Mouse (Mus musculus): ENCODE results near the gene Ints2. TPM values are rescaled to one million over a fixed set of nuclear protein-coding genes. Genes with fewer than 3 reads are reported as not detected.
A peak's percentile ranks its signal among the peaks of the same experiment; 100 is the strongest.
"Not testable (repeated sequence)": the region's sequence is repeated elsewhere in the genome, so short reads cannot be mapped to it uniquely, and the experiment has no call there.

Gene Ints2
- total RNA-seq, 2 experiments from 2014 or later, result 4.5 to 5.2 TPM

- DNase-seq, result no peak
- intact Hi-C loops (cut with DNase I; ENCODE audit: low total_unique reads), result no loop called here
Measured at GRCm38 (mm10) chr11:86199733-86200132, 57.6 kb downstream of the Ints2 start.

GRCm38 (mm10) chr11:86185224-86185623 is 72.2 kb downstream of the Ints2 start:
- DNase-seq; intact Hi-C loops (cut with DNase I; ENCODE audit: low total_unique reads): not testable (repeated sequence)

- intact Hi-C loops (cut with DNase I; ENCODE audit: low total_unique reads), result loop anchor here (10.0 kb wide), 1 partner anchor 191 kb away; no protein-coding TSS in a partner anchor
- no peak for DNase-seq
Measured at GRCm38 (mm10) chr11:86175833-86176232, 81.5 kb downstream of the Ints2 start.

GRCm38 (mm10) chr11:86174173-86174572 is 83.2 kb downstream of the Ints2 start:
- DNase-seq, result peak; percentile 50
- intact Hi-C loops (cut with DNase I; ENCODE audit: low total_unique reads), result loop anchor here (5.0 to 10.0 kb wide), 2 partner anchors 189 to 327 kb away; no protein-coding TSS in a partner anchor

- intact Hi-C loops (cut with DNase I; ENCODE audit: low total_unique reads), result loop anchor here (5.0 to 10.0 kb wide), 2 partner anchors 186 to 323 kb away; no protein-coding TSS in a partner anchor
- no peak for DNase-seq
Measured at GRCm38 (mm10) chr11:86170743-86171142, 86.6 kb downstream of the Ints2 start.

Other genes with a start within 250 kb of the Ints2 start
- under 1 TPM; 0.58 to 0.64 TPM for gene Brip1, start 56.4 kb downstream of the Ints2 start, total RNA-seq (2021)
- gene Med13, start 100.0 kb upstream of the Ints2 start, total RNA-seq (2021), result 10 to 100 TPM; 33.6 to 35.2 TPM
- gene Rnft1, start 227.1 kb upstream of the Ints2 start, total RNA-seq (2021), result 10 to 100 TPM; 38.4 to 54.9 TPM

Data from gastrocnemius, postnatal 14 days (tissue).